Mouse (Mus musculus) hindlimb bud, embryonic 11.5 days (tissue): ENCODE results near the gene Oprm1.

ENCODE experiments used
- DNase-seq: peaks from one replicate; pipeline ENCODE4 v3.0.0-alpha.2; 2012; ENCODE audit warnings: low read depth, low spot score; ENCODE audit errors: extremely low spot score

Gene Oprm1

DNA sequence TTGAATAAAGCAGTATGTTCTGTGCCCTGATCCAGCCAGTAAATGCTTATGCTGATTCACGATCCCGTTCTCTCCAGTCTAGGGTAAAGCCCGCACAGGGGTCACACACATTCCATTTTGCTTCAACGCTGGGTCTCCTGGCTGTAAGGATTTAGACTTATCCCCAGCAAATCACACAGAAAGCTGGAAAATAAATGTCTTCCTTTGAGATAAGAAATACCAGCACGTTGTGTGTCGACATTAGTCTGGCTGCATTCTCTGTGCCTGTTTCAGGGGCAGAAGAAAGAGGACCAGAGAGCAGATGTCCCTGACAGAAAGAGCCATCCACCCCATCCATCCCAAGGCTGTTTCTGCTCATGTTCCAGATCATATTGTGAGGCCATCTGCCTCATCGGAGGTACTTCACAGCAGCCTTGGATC is 319.1 kb downstream of the Oprm1 start:
- no peak for DNase-seq

GRCm38 (mm10) chr10:7077971-7078370 is 319.7 kb downstream of the Oprm1 start:
- DNase-seq = no peak
